Mouse (Mus musculus): ENCODE measurements around the gene Wdr18.
A peak's percentile ranks its signal among the peaks of the same experiment; 100 is the strongest.

Gene Wdr18

DNA sequence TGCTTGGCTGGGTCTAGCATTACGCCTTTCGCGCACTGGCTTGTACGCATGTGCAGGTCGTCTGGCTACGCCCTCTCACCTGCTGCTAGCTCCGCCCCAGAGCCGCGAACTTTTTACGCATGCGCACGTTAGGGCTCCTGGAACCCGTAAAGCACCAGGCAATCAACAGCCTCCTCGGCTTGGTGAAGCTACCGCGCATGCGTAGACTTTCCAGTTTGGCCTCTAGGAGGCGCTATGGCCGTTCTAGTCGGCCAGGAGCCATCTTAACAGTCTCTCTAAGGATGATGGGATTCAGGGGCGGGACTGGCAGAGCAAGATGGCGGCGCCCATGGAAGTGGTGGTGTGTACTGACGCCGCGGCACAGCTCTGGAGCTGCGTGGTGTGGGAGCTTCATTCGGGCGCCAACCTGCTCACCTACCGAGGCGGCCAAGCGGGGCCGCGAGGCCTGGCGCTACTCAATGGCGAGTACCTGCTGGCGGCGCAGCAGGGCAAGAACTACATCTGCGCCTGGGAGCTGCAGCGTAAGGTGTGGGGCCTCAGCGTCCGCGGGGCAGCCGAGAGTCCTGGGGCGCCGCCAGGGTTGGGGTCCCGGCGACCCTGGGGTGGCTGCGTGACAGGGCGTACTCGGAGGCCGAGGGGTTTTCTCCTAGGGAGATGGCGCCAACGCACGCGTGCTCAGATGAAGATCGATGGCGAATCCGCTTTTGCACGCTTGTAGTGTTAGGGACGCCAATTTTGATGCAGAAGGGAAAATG, at the start of gene Wdr18:
Gene Wdr18, plus strand, starts transcription at position 306 of the 755 bp plus-strand sequence.
- peak; percentile 100 for DNase-seq

DNA sequence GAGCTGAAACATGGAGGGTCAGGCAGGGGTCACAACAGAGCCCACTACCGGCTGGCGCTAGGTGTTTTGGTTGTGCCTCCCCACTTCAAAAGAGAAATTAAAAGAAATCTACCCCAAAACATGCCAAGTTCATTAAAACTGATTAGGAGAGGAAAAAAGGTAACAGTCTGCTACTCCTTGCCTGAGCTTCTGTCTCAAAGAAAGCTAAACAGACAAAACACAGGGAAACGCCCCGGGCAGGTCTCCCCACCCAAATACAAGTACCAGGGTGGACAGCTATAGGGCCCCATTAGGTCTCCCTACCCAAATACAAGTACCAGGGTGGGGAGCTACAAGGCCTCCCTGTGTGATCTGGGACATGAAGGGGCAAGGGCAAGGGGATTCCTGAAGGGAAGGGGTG, 49.4 kb upstream of the Wdr18 start, which contains the start of gene Gm26602:
Gene Gm26602, plus strand, starts transcription at position 301 of the 400 bp plus-strand sequence.
- no peak for DNase-seq

DNA sequence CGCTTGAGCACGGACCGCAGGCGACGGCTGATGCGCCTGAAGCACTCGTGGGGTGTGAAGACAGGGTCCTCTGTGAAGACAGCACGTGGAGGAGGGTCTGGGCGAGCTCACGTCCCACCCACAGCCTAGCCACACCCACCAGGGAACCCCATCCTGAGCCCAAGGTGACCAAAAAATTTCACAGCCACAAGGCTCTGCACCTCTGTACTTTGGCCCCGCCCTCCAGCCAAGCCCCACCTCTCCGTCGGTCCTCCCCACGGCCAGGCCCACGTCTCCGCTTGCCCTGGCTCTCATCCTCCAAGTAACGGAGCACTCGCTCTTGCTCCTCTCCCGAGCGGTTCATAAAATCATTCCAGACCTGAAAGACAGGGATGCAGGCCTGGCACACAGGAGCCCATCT, 47.5 kb upstream of the Wdr18 start:
- no peak for DNase-seq

DNA sequence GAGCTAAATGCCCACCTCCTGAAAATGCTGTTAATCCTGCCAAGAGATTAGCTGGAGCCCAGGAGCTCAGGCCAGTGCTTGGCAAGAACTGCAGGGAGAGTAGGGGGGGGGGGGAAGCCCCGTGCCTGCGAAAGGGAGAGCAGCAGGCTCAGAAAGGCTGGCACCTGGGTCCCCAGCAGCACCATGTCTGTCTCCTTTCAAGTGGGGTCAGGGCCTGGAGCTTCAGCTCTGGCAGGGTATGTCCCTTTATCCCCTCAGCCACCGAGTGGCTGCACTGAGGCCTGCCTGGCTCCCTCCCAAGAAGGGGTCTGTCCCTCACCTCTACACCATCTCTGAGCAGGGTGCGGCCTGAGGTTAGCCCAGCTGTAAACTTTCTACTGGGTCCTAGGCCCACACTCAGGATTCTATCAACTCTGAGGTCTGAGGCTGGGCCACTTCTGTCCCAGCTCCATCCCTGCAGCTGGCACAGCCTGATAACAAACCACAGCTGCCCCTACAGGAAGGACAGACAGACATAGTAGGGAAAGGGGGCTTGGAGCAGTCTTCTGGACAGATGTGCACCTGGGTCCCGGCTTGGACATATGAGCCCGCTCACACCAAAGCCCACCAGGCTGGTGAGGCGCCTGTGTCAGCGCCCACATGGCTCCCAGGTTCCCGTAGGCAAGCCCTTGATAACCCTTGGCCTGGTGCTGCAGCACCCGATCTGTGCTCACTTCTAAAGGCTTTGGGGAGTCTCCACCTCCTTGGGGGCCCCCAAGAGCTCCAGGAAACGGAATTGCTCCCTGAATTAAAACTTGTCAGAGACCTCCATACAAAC, 45.6 kb upstream of the Wdr18 start:
- no peak for DNase-seq

DNA sequence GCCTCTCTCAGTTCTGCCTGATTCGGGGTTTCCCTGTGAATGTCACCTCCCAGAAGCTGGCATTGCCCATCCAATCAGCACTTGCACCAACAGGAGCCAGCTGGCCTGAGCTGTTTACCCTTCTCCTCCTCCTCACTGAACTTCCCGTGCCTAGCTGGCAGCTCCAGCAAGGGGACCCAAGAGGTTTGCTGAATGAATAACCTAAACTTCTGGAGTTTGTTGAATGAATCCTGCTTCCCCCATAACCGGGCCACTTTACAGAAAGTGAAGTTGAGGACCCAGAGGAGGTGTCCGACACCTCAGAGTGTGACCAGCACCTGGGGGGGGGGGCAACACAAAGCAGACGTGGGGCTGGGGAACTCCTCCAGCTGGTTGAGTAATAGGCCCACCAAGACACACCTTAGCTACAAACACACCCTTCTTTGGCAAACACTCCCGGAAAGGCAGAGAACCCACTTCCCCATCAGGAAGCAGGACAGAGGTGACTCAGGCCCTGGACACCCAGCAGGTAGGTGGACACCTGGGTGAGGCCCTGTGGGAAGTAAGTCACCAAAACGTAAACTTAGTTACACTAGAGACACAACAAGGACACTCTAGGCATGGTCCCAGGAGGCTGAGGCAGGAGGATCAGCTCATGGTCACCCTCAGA, 44.9 kb upstream of the Wdr18 start:
- DNase-seq, result no peak

DNA sequence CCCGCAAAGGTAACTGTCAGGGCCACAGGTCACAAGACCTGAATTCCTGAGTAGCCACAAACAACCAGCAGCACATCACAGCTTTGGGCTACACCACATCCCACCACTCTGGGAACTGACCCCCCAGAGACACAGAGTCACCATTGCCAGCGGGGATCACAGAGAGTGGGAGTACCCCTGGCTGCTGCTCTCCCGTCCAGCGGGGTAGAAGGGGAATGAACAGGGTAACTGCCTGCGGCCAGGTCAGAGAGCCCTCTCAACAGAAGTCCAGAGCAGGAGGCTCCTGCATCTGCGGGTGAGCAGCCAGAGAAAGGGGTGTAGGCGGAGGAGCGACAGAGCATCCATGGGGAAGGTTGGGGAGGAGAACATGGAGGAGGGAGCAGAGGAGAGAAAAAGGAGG, 43.9 kb upstream of the Wdr18 start:
- DNase-seq, result no peak

DNA sequence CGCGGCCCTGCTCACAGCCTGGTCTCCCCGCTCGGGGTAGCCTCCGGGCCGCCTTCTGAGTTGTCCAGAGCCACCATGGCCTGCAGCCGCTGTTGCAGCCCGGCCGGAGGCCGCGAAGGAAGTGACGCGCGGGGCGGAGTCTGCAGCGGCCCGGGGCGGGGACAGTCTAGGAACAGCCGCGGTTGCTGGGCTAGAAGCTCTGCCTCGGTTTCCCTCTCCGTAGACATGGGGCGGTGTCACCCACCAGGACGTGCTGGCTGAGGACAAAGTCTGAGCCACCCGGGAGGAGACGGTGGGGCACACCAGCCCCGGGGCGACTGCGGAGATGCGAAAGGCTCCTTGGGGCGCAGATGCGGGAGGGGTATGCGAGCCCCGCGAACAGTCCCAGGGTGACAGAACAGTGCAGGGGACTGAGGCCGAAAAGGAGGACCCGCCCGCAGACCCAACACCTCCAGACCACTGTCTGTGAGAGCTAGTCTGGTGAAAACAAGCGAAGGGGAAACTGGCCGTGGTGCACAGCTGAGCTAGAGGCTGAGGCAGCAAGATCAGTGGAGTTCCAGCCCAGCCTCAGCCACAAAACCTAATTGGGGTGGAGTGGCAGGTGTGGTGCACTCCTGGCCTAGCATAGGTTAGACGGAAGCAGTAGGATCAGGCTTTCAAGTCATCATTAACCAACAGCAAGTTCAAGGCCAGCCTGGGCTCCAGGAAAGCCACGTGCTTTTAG, 43.0 kb upstream of the Wdr18 start, which contains the start of gene Kiss1r:
Gene Kiss1r, plus strand, starts transcription at position 164 of the 724 bp plus-strand sequence.
- DNase-seq, result peak; percentile 91

DNA sequence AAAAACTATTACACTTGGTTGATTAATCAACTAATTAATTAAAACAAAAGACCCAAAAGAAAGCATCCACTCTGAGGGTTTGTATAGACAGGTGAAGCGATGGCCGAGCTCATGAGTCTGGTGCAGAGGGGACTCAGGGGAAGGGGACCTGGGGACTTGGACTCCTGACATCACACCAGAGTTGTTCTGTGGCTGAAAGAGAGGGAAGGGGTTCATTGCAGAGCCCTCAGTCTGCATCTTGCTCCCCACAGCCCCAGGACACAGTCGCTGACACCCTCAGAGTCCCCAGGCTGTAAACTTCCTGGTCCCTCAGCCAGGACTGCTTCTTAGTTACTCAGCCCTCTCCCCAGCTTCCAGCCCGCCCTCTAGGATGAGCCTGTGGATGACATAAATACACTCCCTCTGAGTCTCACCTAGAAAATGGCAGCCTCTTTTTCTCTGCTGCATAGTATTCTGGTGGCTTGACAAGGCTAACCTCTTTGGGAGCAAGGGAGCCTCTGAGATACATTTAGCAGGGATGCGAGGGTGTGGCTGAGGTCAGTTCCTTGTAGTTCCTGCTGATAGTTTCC, 42.3 kb upstream of the Wdr18 start:
- no peak for DNase-seq

DNA sequence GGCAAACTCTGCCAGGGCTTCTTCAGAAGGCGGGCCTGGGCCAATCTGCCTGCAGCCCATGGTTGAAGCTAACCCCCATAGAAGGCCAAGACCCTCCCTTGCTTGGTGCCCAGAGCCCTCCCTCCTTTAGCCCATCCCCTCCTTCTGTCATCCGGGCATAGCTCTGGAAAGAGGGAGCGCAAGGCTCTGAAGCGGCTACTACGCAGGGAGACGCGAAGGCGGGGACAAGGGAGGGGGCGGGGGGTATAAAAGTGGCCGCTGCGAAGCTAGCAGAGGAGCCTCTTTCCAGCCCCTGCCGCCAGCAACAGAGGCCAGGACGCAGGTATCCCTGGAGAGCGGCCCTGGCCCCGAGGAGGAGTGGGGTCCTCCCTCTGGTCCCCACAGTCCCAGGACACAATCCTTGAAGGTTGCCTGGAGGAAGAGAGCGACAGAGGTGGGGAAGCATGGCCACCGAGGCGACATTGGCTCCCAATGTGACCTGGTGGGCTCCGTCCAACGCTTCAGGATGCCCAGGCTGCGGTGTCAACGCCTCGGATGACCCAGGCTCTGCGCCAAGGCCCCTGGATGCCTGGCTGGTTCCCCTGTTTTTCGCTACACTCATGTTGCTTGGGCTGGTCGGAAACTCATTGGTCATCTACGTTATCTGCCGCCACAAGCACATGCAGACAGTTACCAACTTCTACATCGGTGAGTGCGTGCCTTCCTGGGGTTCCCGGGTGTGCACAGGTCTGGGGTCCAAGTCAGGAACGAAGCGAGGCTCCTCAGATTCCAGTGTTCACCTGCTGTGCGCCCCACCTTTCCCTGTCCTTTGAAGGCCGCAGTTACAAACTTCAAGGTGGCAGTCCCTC, 41.5 kb upstream of the Wdr18 start:
- DNase-seq, result peak; percentile 52

DNA sequence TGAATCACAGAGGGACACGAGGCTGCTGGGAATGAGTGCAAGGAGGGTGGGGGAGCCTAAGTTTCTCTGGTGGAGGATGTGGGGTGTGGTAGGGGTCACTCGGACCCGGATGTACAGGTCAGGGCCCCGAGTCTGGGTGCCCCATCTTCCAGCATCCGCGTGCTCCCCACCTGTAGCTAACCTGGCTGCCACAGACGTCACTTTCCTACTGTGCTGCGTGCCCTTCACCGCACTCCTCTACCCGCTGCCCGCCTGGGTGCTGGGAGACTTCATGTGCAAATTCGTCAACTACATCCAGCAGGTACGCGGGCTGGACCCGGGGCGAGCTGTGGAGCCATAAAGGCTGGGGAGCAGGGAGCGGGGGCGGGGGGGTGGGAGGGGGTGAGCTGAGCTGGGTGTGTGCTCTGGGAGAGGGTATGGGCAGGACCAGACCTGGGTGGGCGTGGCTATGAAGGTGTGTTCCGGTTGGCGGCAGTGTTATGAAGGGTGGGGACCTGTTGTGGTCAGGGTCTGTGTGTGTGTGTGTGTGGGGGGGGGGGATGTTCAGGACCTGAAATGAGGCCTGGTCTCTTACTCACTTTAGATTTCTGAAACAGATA, 40.6 kb upstream of the Wdr18 start:
- no peak for DNase-seq

DNA sequence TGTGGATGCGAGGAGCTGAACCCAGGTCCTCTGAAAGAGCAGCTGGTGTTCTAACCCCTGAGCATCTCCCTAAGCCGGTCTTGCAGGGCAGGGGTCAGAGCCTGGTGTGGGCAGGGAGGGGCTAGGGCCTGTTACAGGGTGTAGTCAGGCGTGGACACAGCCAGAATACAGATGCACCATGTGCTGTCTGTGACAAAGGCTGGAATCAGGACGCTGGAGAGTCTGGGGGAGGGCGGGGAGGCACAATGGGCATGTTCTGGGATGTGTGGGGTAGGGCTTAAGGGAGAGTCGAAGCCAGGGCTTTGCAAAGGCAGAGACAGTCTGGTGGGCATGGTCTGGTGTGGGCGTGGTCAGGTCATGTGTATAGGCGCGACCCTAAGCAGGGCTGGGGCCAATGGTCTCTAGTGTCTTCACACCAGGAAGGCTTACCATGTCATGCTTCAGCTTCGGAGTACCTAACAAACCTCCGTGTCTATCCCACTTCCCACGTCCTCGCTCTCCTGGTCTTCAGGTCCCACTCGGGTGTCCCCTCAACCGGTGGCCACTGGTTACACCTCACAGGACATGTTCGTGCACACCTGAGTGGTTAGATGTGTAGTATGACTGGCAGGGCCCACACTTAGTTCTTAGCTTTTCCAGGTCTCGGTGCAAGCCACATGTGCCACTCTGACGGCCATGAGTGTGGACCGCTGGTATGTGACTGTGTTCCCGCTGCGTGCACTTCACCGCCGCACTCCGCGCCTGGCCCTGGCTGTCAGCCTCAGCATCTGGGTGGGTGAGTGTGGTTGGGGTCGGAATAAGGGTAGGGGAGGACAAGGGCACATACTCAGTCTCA, 39.7 kb upstream of the Wdr18 start:
- no peak for DNase-seq

DNA sequence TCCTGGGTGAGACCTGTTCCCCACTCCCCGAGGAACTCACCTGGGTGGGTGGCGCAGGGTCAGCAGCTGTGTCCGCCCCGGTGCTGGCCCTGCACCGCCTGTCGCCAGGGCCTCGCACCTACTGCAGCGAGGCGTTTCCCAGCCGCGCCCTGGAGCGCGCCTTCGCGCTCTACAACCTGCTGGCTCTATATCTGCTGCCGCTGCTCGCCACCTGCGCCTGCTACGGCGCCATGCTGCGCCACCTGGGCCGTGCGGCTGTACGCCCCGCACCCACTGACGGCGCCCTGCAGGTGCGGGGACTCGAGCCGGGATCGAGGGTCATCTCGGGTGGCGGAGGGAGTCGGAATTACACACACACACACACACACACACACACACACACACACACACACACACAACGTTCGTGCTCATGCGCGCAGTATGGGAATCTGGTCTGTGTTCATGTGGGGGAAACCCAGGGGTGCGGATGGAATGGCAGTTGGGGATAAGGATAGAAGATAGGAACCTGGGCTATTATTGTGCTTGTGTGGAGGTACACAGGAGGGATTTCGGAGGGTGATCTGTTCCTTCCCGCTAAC, 38.9 kb upstream of the Wdr18 start, which contains the start of gene R3hdm4:
Gene R3hdm4, minus strand, starts transcription at position 251 of the 578 bp plus-strand sequence.
- no peak for DNase-seq

DNA sequence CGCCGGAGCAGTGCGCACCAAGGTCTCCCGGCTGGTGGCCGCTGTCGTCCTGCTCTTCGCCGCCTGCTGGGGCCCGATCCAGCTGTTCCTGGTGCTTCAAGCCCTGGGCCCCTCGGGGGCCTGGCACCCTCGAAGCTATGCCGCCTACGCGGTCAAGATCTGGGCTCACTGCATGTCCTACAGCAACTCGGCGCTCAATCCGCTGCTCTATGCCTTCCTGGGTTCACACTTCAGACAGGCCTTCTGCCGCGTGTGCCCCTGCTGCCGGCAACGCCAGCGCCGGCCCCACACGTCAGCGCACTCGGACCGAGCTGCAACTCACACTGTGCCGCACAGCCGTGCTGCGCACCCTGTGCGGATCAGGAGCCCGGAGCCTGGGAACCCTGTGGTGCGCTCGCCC, 38.4 kb upstream of the Wdr18 start:
- no peak for DNase-seq

DNA sequence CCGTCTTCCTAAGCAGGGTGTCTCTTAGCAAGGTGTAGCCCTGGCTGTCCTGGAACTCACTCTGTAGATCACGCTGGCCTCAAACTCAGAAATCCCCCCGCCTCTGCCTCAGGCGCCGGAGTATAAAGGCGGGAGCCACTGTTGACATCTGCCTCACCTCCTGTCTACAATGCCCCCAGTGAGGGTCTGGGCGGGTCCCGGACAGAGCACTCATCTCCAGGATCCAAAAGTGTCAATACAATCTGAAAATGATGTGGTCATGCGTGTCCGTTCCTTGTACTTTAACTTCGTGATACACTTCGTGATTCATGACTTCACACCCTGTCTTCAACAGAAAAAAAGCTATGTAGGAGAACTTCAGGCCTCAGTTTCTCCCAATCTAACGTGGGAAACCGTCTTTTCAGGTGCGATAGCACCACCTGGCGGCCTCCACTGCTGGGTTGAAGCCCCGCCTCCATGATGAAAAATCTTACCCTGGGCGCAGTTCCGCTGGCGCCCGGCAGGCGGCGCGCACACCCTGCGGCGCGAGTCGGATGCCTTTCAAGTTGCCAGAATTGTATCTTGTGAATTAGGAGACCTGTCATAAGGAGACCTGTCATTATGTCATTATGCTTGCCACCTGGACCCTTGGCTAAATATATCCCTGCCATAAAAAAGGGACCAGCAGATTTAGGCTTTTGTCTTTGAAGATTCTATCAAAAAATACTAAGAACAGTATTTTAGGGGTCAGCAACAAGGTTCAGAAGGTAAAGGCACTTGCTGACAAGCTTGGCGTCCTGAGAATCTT, 34.8 kb upstream of the Wdr18 start:
- DNase-seq, result peak; percentile 96

DNA sequence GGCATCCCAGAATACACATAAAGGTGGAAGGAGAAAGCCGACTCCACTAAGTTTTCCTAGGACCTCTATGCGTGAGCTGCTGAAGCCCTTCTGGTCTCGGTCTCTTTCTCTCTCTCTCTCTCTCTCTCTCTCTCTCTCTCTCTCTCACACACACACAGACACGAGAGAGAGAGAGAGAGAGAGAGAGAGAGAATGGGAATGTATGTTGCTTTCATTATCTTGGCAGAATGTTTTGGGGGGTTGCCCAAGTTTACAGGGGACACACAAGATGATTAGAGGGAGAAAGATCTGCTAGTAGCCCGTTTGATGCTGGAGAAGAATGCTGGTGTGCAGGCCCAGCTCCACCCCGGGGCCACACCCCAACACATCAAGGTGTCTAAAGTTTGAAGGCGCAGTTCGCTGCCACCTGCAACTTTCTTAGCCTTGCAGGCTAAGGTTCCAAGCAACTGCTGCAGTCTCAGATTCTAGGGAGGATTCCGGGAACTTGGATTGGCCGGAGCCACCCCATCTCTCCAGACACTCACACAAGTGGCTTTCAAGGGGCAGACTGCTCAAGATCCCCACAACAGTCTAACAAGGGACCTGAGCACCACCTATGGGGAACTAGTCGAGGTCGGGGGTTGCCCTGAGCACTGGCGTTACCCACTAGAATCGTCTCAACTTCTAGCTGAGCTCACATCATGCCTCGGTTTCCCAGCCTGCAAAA, 34.0 kb upstream of the Wdr18 start:
- DNase-seq, result no peak

DNA sequence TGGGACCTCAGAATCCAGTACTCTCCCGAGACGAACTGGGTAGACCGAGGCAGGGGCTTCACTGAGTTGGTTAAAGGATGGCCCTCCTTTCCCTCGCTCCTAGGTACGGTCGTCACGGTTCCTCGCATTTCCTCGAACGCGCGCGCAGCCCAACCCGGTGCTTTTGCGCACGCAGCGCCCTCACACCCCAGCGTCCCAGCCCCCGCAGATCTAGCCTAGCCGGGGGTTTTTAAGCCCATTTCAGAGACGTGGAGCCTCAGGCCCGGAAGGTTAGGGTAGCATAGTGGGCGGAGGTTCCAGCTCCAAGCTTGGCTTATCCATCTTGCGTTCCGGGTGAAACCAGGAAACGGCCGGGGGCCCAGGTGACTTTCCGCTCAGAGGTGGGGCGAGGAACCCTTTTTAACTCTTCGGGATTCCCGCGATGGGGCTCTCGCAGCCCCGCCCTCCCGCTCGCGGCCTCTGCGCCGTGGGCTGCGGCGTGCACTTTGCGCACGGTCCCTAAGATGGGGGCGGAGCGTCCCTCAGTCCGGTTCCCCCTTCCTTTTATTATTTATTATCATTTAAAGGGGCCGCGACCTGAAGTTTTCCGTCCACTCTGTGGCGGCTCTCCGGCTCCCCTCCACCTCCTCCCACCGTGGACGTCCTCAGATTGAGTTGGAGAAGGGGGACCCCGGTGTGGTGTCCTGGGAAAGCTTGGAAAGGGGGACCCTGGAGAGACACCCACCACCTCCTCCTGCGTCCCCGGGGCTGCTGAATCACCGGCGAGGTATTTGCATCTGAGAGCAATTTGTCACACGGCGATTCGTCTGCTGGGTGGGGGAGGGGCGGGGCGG, 33.2 kb upstream of the Wdr18 start, which contains the start of gene Arid3a:
Gene Arid3a, plus strand, starts transcription at position 553 of the 833 bp plus-strand sequence.
- DNase-seq, result peak; percentile 90

Measured in lung, postnatal 14 days (tissue).